Mouse (Mus musculus): Measurements from ENCODE around the gene Scarf2. TPM values are rescaled to one million over a fixed set of nuclear protein-coding genes. Genes with fewer than 3 reads are reported as not detected.

Gene Scarf2
- polyA plus RNA-seq, 1 experiment = 4.1 TPM

DNA sequence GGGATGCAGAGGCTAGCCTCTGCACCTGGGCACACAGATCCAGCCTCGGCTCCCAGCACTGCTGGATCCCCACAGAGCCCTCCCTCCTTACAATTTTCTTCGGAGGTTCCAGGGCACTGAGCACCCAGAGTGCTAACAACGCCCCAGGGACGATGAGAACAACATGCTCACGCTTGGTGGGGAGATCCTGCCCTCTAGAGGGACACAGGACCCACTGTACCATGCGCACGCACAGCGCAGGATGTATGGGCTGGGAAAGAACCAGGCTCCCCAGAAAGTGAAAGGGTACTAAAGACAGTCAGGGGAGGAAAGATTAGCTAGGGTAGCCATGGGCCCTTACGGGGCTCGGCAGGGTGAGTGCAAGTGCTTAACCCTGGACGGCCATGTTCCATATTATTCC is 34.7 kb downstream of the Scarf2 start:
- H3K4me1 ChIP-seq (ENCODE audit: control insufficient read depth, insufficient read depth, low read length) = peaks cover 25% of the 10 kb centered on the region
- no peak for TF ChIP-seq CTCF (IDR thresholded peaks at IDR 0.05; ENCODE audit: control insufficient read depth, insufficient read depth, insufficient replicate concordance, low read depth, low read length)
- H3K4me3 ChIP-seq (ENCODE audit: control insufficient read depth, low read depth, low read length) = no peak overlapping the region
- H3K36me3 ChIP-seq (ENCODE audit: control insufficient read depth, insufficient read depth, low read length) = no peaks in the 10 kb centered on the region
- H3K27me3 ChIP-seq (ENCODE audit: control insufficient read depth, insufficient read depth, low read length) = no peaks in the 10 kb centered on the region
- H3K27ac ChIP-seq (ENCODE audit: control insufficient read depth, insufficient read depth, low read depth, low read length) = no peak overlapping the region

DNA sequence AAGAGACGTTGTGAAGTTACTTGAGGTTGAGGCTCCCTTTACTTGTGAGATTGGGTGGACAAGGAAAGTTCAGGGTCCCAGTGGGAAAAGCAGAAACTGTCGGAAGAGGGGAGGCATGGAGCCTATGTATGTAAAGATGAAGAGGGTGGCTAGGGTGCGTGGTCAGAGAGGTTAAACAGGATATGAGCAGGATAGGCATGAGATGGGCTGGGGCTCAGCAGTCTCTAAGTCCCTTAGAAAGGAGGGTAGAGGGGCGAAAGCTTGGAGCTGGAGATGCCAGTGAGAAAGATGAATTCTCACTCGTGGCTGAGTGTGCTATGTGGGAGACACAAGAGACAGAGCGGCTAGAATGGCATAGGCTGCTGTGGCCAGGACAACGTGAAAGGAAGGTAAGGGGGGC is 35.7 kb downstream of the Scarf2 start, which contains the start of gene B830017H08Rik:
B830017H08Rik (plus strand) TSS at position 301 of the 400 bp plus-strand sequence.
- H3K4me1 ChIP-seq (ENCODE audit: control insufficient read depth, insufficient read depth, low read length) = peaks cover 25% of the 10 kb centered on the region
- H3K27ac ChIP-seq (ENCODE audit: control insufficient read depth, insufficient read depth, low read depth, low read length) = no peak within 1 kb of the TSS
- TF ChIP-seq CTCF (IDR thresholded peaks at IDR 0.05; ENCODE audit: control insufficient read depth, insufficient read depth, insufficient replicate concordance, low read depth, low read length) = no peak
- no peak for TF ChIP-seq POLR2A (IDR thresholded peaks at IDR 0.05; ENCODE audit: control insufficient read depth, low read depth, low read length)
- no peaks in the 10 kb centered on the region for H3K27me3 ChIP-seq (ENCODE audit: control insufficient read depth, insufficient read depth, low read length)
- peak within 1 kb of the TSS; percentile 68 for H3K4me3 ChIP-seq (ENCODE audit: control insufficient read depth, low read depth, low read length)
- H3K36me3 ChIP-seq (ENCODE audit: control insufficient read depth, insufficient read depth, low read length) = no peaks in the 10 kb centered on the region

DNA sequence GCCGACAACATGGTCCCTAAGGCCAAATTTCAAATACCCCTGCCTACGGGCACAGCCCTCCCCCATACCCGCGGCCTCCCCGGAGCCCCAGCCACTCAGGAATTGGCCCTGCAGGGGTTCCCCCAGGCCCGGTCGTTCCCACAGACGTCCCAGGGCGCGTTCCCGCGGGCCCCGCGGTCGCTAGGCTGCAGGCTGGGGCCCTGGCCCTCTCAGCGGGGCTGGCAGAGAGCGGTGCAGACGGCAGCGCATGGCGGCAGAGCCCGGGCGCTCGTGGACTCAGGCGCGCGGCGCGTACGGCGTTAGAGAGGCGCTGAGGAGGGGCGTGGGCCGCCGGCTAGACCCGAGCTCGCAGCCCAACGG is 36.2 kb downstream of the Scarf2 start:
- Histone ChIP-seq H3K4me1 (ENCODE audit: control insufficient read depth, insufficient read depth, low read length) (peaks cover 25% of the 10 kb centered on the region), H3K27ac (ENCODE audit: control insufficient read depth, insufficient read depth, low read depth, low read length) (no peak overlapping the region), H3K27me3 (ENCODE audit: control insufficient read depth, insufficient read depth, low read length) (no peaks in the 10 kb centered on the region), H3K36me3 (ENCODE audit: control insufficient read depth, insufficient read depth, low read length) (no peaks in the 10 kb centered on the region), H3K4me3 (ENCODE audit: control insufficient read depth, low read depth, low read length) (peak overlapping the region; percentile 68)
- TF ChIP-seq CTCF (IDR thresholded peaks at IDR 0.05; ENCODE audit: control insufficient read depth, insufficient read depth, insufficient replicate concordance, low read depth, low read length) (no peak), POLR2A (IDR thresholded peaks at IDR 0.05; ENCODE audit: control insufficient read depth, low read depth, low read length) (no peak)

DNA sequence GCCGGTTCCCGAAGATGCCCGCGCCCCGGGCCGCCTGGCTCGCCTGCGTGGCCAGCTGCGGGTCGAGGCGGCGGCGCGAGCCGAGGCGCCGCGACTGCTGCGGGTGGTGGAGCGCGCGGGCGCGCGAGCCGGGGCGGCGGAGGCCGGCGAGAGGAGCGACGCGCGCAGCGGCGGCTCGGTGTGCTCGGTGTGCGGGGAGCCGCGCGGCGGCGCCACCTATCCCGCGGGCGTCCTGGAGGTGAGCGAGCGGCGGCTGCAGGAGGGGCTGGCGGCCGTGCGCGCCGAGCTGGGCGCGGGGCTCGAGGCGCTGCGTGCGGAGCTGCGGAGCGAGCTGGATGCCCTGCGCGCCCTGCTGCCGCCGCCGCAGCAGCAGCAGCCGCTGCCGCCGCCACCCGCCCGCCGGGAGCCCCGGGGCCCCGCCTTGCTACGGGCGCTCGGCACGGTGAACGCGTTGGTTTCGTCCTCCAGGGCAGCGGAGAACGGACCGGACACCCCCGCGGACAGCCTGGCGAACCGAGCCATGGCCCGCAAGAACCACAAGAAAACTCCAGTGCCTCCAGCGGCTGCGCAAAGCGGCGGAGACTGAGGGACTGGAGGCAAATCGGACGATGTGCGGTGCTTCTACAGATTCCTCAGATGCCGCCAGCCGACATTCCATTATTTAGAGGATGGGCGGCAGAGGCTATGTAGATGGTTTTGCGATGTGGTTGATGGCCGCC is 36.8 kb downstream of the Scarf2 start:
- Histone ChIP-seq H3K36me3 (ENCODE audit: control insufficient read depth, insufficient read depth, low read length) (no peaks in the 10 kb centered on the region), H3K4me3 (ENCODE audit: control insufficient read depth, low read depth, low read length) (peak overlapping the region; percentile 68), H3K4me1 (ENCODE audit: control insufficient read depth, insufficient read depth, low read length) (peaks cover 25% of the 10 kb centered on the region), H3K27ac (ENCODE audit: control insufficient read depth, insufficient read depth, low read depth, low read length) (no peak overlapping the region), H3K27me3 (ENCODE audit: control insufficient read depth, insufficient read depth, low read length) (no peaks in the 10 kb centered on the region)
- TF ChIP-seq CTCF (IDR thresholded peaks at IDR 0.05; ENCODE audit: control insufficient read depth, insufficient read depth, insufficient replicate concordance, low read depth, low read length) (no peak), POLR2A (IDR thresholded peaks at IDR 0.05; ENCODE audit: control insufficient read depth, low read depth, low read length) (no peak)

DNA sequence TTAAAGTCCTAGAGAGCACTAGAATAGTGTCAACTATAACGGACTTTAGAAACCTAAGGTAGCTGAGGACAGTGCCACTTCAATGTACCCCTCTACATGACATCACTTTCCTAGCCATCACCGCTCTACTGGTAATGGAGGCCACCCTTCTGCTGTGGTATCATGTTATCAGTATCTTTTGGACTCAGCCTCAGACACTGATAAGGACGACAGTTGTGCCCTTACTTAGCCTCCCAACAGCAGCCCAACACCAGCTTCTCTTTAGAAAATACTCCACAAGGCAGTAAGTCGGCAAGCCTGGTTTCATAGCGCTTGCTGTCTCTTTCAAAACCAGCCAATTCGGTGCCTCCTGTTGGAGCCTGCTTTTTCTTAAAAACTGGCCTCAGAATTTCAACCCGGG is 37.5 kb downstream of the Scarf2 start:
- no peak overlapping the region for H3K27ac ChIP-seq (ENCODE audit: control insufficient read depth, insufficient read depth, low read depth, low read length)
- H3K36me3 ChIP-seq (ENCODE audit: control insufficient read depth, insufficient read depth, low read length) = no peaks in the 10 kb centered on the region
- H3K27me3 ChIP-seq (ENCODE audit: control insufficient read depth, insufficient read depth, low read length) = no peaks in the 10 kb centered on the region
- H3K4me1 ChIP-seq (ENCODE audit: control insufficient read depth, insufficient read depth, low read length) = peaks cover 25% of the 10 kb centered on the region
- TF ChIP-seq CTCF (IDR thresholded peaks at IDR 0.05; ENCODE audit: control insufficient read depth, insufficient read depth, insufficient replicate concordance, low read depth, low read length) (no peak), POLR2A (IDR thresholded peaks at IDR 0.05; ENCODE audit: control insufficient read depth, low read depth, low read length) (no peak)
- peak overlapping the region; percentile 68 for H3K4me3 ChIP-seq (ENCODE audit: control insufficient read depth, low read depth, low read length)

DNA sequence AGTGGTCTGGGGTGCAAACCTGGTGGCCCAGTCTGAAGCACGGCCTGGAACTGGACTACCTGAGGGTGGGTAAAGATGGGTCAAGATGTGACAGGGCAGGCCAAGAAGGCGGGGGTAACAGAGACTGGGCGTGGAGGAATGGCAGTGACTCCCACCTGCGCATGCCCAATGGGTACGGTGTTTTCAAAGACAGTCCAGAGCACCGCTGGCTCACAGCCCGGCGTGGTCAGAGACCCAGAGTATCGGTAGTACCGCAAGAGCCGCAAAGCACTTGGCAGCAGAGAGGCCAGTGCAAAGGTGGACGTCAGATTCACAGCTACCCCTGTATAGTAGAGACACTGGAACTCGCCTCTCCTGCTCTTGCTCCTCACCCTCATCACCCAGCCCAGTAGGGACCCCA is 38.4 kb downstream of the Scarf2 start:
- TF ChIP-seq CTCF (IDR thresholded peaks at IDR 0.05; ENCODE audit: control insufficient read depth, insufficient read depth, insufficient replicate concordance, low read depth, low read length) = no peak
- TF ChIP-seq POLR2A (IDR thresholded peaks at IDR 0.05; ENCODE audit: control insufficient read depth, low read depth, low read length) = no peak
- H3K4me1 ChIP-seq (ENCODE audit: control insufficient read depth, insufficient read depth, low read length) = peaks cover 25% of the 10 kb centered on the region
- no peaks in the 10 kb centered on the region for H3K36me3 ChIP-seq (ENCODE audit: control insufficient read depth, insufficient read depth, low read length)
- no peak overlapping the region for H3K27ac ChIP-seq (ENCODE audit: control insufficient read depth, insufficient read depth, low read depth, low read length)
- H3K27me3 ChIP-seq (ENCODE audit: control insufficient read depth, insufficient read depth, low read length) = no peaks in the 10 kb centered on the region
- peak overlapping the region; percentile 7 for H3K4me3 ChIP-seq (ENCODE audit: control insufficient read depth, low read depth, low read length)

DNA sequence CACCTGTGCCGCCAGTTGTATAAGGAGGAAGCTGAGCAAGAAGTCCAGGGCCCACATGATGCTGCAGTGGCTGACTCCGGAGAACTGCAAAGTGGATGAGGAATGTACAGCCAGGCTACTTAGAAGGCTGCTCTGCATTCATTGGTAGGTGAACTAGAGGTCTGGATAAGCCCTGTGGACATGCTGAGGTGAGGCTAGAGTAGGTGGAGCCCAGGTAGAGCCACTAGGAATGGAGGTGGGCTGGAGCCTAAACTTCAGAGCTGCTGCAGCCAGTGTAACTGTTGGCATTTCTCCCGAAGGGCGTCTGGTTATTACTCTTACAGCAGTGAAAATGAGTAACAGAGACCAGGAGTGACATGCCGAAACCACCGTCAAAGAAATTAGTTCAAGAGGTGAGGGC is 41.0 kb downstream of the Scarf2 start, which contains the start of gene Car15:
Car15 (minus strand) TSS at position 314 of the 400 bp plus-strand sequence.
- H3K36me3 ChIP-seq (ENCODE audit: control insufficient read depth, insufficient read depth, low read length) = no peaks in the 10 kb centered on the region
- H3K27me3 ChIP-seq (ENCODE audit: control insufficient read depth, insufficient read depth, low read length) = no peaks in the 10 kb centered on the region
- H3K27ac ChIP-seq (ENCODE audit: control insufficient read depth, insufficient read depth, low read depth, low read length) = no peak within 1 kb of the TSS
- peaks cover 18% of the 10 kb centered on the region for H3K4me1 ChIP-seq (ENCODE audit: control insufficient read depth, insufficient read depth, low read length)
- no peak within 1 kb of the TSS for H3K4me3 ChIP-seq (ENCODE audit: control insufficient read depth, low read depth, low read length)
- TF ChIP-seq CTCF (IDR thresholded peaks at IDR 0.05; ENCODE audit: control insufficient read depth, insufficient read depth, insufficient replicate concordance, low read depth, low read length) (no peak), POLR2A (IDR thresholded peaks at IDR 0.05; ENCODE audit: control insufficient read depth, low read depth, low read length) (no peak)

Data from testis, adult 2 months (tissue).